Mouse (Mus musculus) left cerebral cortex, postnatal 36 days (tissue): Measurements from ENCODE around the gene Fam222b. TPM values are rescaled to one million over a fixed set of nuclear protein-coding genes. Genes with fewer than 3 reads are reported as not detected.

Experiments
- DNase-seq, 2 experiments: peaks; one replicate each; pipeline ENCODE4 v3.0.0; 2021 to 2022; ENCODE audit warnings: low spot score in 2 of 2, mixed read lengths in 1 of 2
- intact Hi-C: fragments of 180-260 bp; cut with DNase I; formaldehyde crosslinking; loops from one replicate; pipeline ENCODE4 v1.15.1; 2025
- total RNA-seq, 2 experiments: library from RNA; stranded (reverse); gene quantifications; 2 replicates each; pipeline ENCODE4 v1.2.3; 2021

Fam222b gene
- total RNA-seq, 2 experiments from 2014 or later, result 29.0 to 29.7 TPM

GRCm38 (mm10) chr11:78160675-78161074, 66.2 kb downstream of the Fam222b start:
- no peak for DNase-seq
- intact Hi-C loops, result no loop called here

DNA sequence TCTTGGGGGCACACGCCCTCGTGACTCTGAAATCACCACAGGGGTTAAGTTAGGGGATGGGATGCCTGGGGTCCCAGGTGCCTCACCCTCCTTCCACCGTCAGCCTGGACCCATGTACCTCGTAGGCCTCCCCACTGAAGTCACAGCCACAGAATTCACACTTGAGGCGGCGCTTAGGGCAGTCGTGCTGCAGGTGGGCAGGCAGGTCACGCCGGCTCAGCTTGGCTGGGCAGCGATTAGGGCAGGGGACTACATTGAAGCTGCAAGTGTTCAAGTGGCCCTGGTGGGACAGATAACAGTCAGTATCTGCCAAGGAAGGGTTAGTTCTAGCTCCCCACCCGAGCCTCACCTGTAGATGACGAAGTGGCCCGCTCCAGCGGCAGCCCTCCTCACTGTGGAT, 66.7 kb downstream of the Fam222b start:
- no peak for DNase-seq
- intact Hi-C loops, result no loop called here

- no peak for DNase-seq
- intact Hi-C loops, result no loop called here
Measured at GRCm38 (mm10) chr11:78161968-78162367, 67.5 kb downstream of the Fam222b start.

DNA sequence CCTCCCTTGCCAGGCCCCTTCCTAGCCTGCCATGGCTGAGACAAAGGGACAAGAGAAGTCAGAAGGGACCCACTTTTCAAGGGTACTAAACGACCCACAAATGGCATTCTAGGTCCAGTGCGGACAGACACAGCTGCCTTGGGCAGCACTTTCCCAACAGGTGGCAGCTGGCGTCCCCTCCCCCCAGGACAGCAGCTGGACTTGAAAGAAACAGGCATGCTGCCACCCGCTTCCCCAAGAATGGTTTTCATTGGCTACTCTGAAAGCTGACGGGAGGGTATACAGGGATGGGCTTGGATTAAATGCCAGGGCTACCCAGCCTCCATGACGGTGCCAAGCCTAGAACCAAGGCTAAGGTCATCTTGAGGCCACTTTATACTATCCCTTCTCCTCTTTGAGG, 68.0 kb downstream of the Fam222b start:
- intact Hi-C loops, result no loop called here
- no peak for DNase-seq

GRCm38 (mm10) chr11:78163045-78163444, 68.6 kb downstream of the Fam222b start:
- intact Hi-C loops, result no loop called here
- DNase-seq, result no peak

- intact Hi-C loops, result no loop called here
Measured at GRCm38 (mm10) chr11:78163681-78164603, 69.5 kb downstream of the Fam222b start.

GRCm38 (mm10) chr11:78164604-78164923, 70.1 kb downstream of the Fam222b start:
- intact Hi-C loops, result no loop called here

More at GRCm38 (mm10) chr11:78163681-78164603, 69.5 kb downstream of the Fam222b start:
- DNase-seq, result no peak

GRCm38 (mm10) chr11:78164924-78165760, 70.7 kb downstream of the Fam222b start, which contains the start of gene Traf4:
TSS of gene Traf4 (minus strand) at chr11:78165589.
- intact Hi-C loops, result no loop called here

More at GRCm38 (mm10) chr11:78164604-78164923, 70.1 kb downstream of the Fam222b start:
- no peak for DNase-seq

GRCm38 (mm10) chr11:78165761-78166109, 71.3 kb downstream of the Fam222b start:
- intact Hi-C loops, result no loop called here
- no peak for DNase-seq

More at GRCm38 (mm10) chr11:78164924-78165760, 70.7 kb downstream of the Fam222b start, which contains the start of gene Traf4:
- DNase-seq, result peak; percentile 66 to 77

GRCm38 (mm10) chr11:78166161-78166560, 71.7 kb downstream of the Fam222b start:
- intact Hi-C loops, result no loop called here
- no peak for DNase-seq

DNA sequence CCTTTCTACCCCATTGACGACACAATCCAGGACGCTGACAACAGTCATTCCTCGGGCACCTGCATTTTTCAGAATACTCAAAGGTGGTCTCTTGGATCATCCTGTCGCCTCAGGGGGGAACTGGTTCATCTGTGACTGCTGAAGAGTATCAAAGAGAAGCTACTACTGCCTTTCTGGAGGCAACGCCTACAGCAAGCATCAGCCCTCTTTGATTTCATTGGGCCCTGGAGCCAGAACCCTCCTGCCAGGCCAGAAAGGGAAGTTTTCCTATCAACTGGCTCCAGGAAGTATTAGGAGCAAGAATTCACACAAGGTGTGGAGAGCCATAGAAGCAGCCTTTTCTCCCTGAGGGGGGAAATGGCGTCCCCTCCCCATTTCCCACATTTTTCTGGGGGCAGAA, 72.2 kb downstream of the Fam222b start:
- no peak for DNase-seq
- intact Hi-C loops, result no loop called here

DNA sequence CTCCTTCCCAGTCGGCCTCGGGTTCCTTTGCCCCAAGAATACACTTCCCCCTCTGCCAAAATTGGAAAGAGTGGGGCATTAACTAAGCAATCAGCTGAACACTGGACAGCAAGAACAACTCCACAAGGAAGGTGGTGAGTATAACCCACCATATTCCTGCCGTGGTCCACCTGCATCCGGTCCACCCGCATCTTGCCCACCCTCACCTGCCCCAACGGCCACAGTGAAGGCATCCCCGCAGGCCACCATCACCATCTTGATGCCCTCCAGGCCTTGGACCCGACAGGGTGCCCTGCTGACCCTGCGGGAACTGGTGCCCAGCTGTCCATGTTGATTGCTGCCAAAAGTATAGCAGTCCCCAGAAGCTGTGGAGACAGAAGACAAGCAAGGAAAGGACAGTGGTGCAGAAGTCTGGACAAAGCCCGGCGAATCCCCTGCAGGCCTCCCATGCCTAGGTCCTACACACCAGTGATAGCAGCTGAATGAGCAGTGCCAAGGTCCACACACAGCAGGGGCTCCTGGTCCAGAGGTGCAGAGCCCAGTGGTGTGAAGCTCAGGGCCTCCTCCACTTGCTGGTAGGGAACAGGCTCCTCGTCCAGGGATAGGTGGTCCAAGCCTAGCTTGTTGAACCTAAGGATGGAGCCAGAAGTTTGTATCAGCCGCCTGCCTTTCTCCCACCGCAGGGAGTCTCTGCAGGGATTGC, 72.9 kb downstream of the Fam222b start:
- DNase-seq, result no peak
- intact Hi-C loops, result no loop called here

DNA sequence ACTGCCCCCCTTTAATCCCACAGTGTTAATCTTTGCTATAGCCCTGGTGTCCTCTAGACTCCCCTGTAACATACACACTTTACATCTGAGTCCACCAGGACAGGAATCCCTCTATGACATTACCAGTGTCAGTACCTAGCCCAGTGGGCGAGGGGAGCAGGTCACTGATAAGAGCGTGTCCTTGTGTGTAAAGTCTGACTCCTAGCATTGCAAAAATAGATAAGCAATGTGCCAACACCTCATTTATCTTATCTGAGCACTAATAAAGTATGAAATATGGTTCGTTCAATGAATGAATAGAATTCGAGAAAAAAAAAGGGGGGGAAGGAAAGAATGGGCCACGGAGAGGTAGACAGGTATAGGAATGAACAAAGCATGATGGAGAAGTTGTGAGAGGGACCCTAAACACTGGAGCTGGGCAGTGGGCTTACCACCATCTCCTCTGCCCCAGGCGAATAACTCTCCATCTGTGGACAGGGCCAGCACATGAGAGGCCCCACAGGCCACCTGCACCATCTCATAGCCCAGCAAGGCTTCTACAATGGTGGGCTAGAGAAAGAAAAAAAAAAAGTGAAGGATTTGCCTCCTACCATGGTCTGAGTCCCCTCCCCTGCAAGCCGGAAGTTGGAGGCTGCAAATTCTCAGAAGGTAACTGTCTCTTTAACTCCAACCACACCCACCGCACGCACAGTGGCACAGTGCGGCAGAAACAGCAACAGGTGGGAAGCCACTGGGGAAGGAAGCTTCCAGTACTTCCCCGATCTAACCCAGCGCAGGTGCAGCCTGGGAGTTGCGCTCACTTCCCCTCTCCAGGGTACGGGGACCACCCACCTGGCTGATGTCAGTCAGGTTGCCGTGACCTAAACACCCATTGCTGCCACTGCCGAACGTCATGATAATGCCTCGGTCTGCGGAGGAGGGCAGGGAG, 74.3 kb downstream of the Fam222b start:
- DNase-seq, result no peak
- intact Hi-C loops, result no loop called here

DNA sequence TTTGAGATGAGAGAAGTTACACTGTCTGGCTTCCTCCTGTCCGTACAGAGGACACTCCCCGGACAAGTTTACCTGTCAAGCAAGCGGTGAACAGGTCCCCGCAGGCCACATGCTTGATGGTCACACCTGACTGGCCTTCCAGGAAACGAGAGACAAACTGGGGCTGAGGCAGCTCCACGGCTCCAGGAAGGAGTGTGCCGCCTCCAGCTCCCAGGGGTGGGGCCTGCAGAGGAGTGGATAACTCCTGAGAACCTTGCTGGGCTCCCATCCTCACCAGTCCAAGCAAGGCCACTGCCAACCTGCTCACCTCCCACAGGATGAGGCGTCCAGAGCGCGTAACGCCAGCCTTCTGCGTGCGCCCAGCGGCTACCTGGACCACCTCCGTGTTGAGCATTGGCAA, 75.8 kb downstream of the Fam222b start:
- intact Hi-C loops, result no loop called here
- no peak for DNase-seq

DNA sequence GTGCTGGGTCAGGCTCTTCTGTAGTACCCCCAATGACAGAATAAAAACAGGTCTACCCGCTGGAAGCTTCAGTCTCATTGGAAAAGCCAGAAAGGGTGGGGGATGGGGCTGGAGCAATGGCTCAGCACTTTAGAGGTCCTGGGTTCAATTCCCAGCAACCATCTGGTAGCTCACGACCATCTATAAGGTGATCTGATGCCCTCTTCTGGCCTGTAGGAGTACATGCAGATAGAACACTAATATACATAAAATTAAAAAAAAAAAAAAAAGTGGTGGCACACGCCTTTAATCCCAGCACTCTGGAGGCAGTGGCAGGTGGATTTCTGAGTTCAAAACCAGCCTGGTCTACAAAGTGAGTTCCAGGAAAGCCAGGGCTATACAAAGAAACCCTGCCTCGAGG, 76.9 kb downstream of the Fam222b start:
- DNase-seq, result no peak
- intact Hi-C loops, result no loop called here

DNA sequence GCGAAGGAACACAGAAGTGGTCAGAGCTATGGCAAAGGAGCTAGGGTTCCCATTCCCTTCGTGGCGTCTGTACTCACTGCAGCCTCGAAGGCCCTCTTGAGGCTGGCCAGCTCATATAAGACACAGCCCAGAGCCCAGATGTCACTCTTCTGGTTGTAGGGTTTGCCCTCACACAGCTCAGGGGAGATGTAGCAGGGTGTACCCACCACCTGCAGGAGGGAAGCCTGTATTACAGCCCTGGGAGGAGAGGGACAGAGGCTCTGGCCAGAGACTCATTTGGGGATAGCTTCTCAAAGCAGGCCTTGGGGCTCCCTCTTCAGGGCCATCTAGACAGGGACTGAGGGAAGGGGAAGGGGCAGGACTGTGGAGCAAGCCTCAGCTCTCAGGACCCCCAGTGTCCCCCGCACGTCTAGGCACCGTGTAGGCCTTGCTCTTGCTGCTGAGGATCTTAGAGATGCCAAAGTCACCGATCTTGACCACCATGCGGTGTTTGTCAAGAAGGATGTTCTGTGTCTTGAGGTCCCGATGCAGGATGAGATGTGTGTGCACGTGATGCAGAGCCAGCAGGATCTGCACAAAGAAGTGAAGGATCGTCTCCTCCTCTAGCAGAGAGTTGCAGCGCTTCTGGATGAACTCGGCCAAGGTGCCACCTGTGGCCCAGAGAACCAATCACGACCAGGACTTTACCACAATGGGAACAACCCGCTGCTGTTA, 77.7 kb downstream of the Fam222b start:
- intact Hi-C loops, result no loop called here
- DNase-seq, result no peak

DNA sequence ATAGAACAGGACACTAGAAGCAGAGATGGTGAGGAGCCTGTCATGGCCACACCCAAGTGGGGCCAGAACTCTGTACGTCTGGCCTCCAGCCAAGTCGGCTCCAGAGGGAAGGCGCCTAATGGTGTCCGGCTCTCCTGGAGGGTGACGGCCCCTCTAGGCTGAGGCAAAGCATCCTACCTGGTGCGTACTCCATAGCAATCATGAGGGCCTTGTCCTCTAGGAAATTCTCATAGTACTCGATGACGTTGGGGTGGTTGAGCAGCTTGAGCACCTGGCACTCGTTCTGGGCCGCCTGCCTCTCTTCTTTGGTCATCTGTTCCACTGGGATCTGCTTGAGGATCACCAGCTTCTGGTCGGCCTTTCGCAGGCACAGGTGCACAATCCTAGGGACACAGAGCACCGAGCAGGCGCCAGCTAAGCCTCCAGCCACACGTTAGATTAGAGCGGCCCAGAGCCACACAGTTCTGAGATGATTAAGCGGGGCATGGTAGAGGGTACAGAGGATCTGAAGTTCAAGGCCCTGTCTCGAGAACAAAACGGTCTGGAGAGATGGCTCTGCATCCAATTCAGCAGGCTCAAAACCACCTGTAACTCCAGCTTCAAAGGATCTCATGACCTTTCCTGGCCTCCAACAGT, 78.4 kb downstream of the Fam222b start:
- DNase-seq, result no peak
- intact Hi-C loops, result no loop called here

- DNase-seq, result no peak
- intact Hi-C loops, result no loop called here
Measured at GRCm38 (mm10) chr11:78174506-78174905, 80.0 kb downstream of the Fam222b start.
